Mouse (Mus musculus) CH12.LX (cell line): Measurements from ENCODE around the gene Myh6. TPM values are rescaled to one million over a fixed set of nuclear protein-coding genes. Genes with fewer than 3 reads are reported as not detected.

ENCODE experiments used
- DNase-seq: peaks from one replicate; pipeline ENCODE4 v3.0.0-alpha.2; 2013; ENCODE audit errors: extremely low read depth
- H3K27ac ChIP-seq: 2 replicates; pipeline ENCODE4 v1.5.1; 2012; ENCODE audit warnings: low read depth, mild to moderate bottlenecking, control low read depth, moderate library complexity; ENCODE audit not compliant: insufficient read depth
- H3K27me3 ChIP-seq: replicated peaks from 2 replicates; pipeline ENCODE3; 2012; ENCODE audit warnings: inconsistent platforms
- H3K36me3 ChIP-seq, 2 experiments: replicated peaks in 1 of 2; 2 replicates each; pipeline versions ENCODE3 to v1.6.1; 2012; ENCODE audit warnings: inconsistent platforms in 1 of 2, low read length in 1 of 2, mild to moderate bottlenecking in 1 of 2, mixed read lengths in 1 of 2, moderate library complexity in 1 of 2; ENCODE audit not compliant: control insufficient read depth in 1 of 2, insufficient read depth in 1 of 2
- H3K4me1 ChIP-seq, 2 experiments: 2 replicates each; pipeline ENCODE4 v1.6.1; 2012; ENCODE audit warnings: inconsistent platforms in 1 of 2, moderate library complexity in 1 of 2; ENCODE audit not compliant: insufficient read depth in 2 of 2, control insufficient read depth in 1 of 2
- H3K4me2 ChIP-seq: 2 replicates; pipeline ENCODE4 v1.6.1; 2012; ENCODE audit warnings: low read depth, mild to moderate bottlenecking, control low read depth; ENCODE audit not compliant: poor library complexity, insufficient read depth, severe bottlenecking
- H3K4me3 ChIP-seq, 3 experiments: fragments of 150-350 bp in 1 of 3; sonication (generic) in 1 of 3; replicated peaks in 1 of 3; 2 replicates each; pipeline versions ENCODE3 to v1.5.1; 2011 to 2012; ENCODE audit warnings: low read depth in 2 of 3, low read length in 2 of 3, mild to moderate bottlenecking in 2 of 3, moderate library complexity in 2 of 3, control low read depth in 1 of 3, improper control_type of control experiment in 1 of 3, inconsistent platforms in 1 of 3, mixed read lengths in 1 of 3; ENCODE audit not compliant: poor library complexity in 1 of 3
- H3K79me2 ChIP-seq: replicated peaks from 2 replicates; pipeline ENCODE4 v1.6.1; 2012; ENCODE audit warnings: mild to moderate bottlenecking, moderate library complexity; ENCODE audit not compliant: control insufficient read depth, poor library complexity, insufficient read depth, severe bottlenecking; ENCODE audit errors: extremely low read depth
- H3K9ac ChIP-seq: 2 replicates; pipeline ENCODE4 v1.6.1; 2012; ENCODE audit warnings: low read depth, mild to moderate bottlenecking, control low read depth, moderate library complexity; ENCODE audit not compliant: insufficient read depth
- H3K9me3 ChIP-seq: replicated peaks from 2 replicates; pipeline ENCODE3; 2012; ENCODE audit warnings: low read length, inconsistent platforms, mixed read lengths
- CHD2 ChIP-seq: IDR thresholded peaks from 2 replicates; pipeline ENCODE4 v1.6.1; 2011; ENCODE audit warnings: low read length, improper control_type of control experiment
- E2F4 ChIP-seq: IDR thresholded peaks from 2 replicates; pipeline ENCODE4 v1.6.1; 2011; ENCODE audit warnings: low read depth, low read length, improper control_type of control experiment; ENCODE audit not compliant: insufficient replicate concordance
- EP300 ChIP-seq: IDR thresholded peaks from 2 replicates; pipeline ENCODE4 v1.6.1; 2011; ENCODE audit warnings: low read length, improper control_type of control experiment
- HCFC1 ChIP-seq: IDR thresholded peaks from 2 replicates; pipeline ENCODE4 v1.6.1; 2012; ENCODE audit warnings: low read depth, mild to moderate bottlenecking, inconsistent platforms, low read length, improper control_type of control experiment
- JUN ChIP-seq: IDR thresholded peaks from 2 replicates; pipeline ENCODE4 v1.6.1; 2011; ENCODE audit warnings: low read depth, mild to moderate bottlenecking, low read length, improper control_type of control experiment, moderate library complexity; ENCODE audit not compliant: insufficient read depth
- MAX ChIP-seq: IDR thresholded peaks from 2 replicates; pipeline ENCODE4 v1.6.1; 2011; ENCODE audit warnings: low read length, improper control_type of control experiment
- MEF2A ChIP-seq: IDR thresholded peaks from 2 replicates; pipeline ENCODE4 v1.6.1; 2014; ENCODE audit warnings: low read depth, mild to moderate bottlenecking, inconsistent platforms, low read length, improper control_type of control experiment, borderline replicate concordance
- MYC ChIP-seq: IDR thresholded peaks from 2 replicates; pipeline ENCODE4 v1.6.1; 2011; ENCODE audit warnings: low read depth, mild to moderate bottlenecking, improper control_type of control experiment, low read length
- PAX5 ChIP-seq: IDR thresholded peaks from 2 replicates; pipeline ENCODE4 v1.6.1; 2012; ENCODE audit warnings: low read length, inconsistent platforms, mixed read lengths
- POLR2A ChIP-seq: IDR thresholded peaks from 2 replicates; pipeline ENCODE4 v1.6.1; 2011; ENCODE audit warnings: low read depth, mild to moderate bottlenecking, improper control_type of control experiment, low read length
- RAD21 ChIP-seq: IDR thresholded peaks from 2 replicates; pipeline ENCODE4 v1.6.1; 2011; ENCODE audit warnings: low read depth, mild to moderate bottlenecking, low read length, improper control_type of control experiment, moderate library complexity
- RCOR1 ChIP-seq: conservative IDR thresholded peaks from 2 replicates; pipeline ENCODE4 v1.6.1; 2012; ENCODE audit warnings: low read depth, mild to moderate bottlenecking, inconsistent platforms, low read length, improper control_type of control experiment
- SMC3 ChIP-seq: IDR thresholded peaks from 2 replicates; pipeline ENCODE4 v1.6.1; 2011; ENCODE audit warnings: low read depth, low read length, improper control_type of control experiment
- TCF12 ChIP-seq: IDR thresholded peaks from 2 replicates; pipeline ENCODE4 v1.6.1; 2014; ENCODE audit warnings: low read depth, mild to moderate bottlenecking, inconsistent platforms, low read length, improper control_type of control experiment
- UBTF ChIP-seq: IDR thresholded peaks from 2 replicates; pipeline ENCODE4 v1.6.1; 2012; ENCODE audit warnings: low read depth, mild to moderate bottlenecking, inconsistent platforms, low read length, improper control_type of control experiment, moderate library complexity
- ZC3H11A ChIP-seq: IDR thresholded peaks from 2 replicates; pipeline ENCODE4 v1.6.1; 2012; ENCODE audit warnings: low read depth, mild to moderate bottlenecking, inconsistent platforms, low read length, improper control_type of control experiment
- ZMIZ1 ChIP-seq: IDR thresholded peaks from 2 replicates; pipeline ENCODE4 v1.6.1; 2012; ENCODE audit warnings: low read depth, mild to moderate bottlenecking, inconsistent platforms, low read length, improper control_type of control experiment
- ZNF384 ChIP-seq: IDR thresholded peaks from 2 replicates; pipeline ENCODE4 v1.6.1; 2012; ENCODE audit warnings: low read depth, low read length, improper control_type of control experiment, inconsistent platforms
- dilution Hi-C: fragments of 300-500 bp; cut with MboI; formaldehyde crosslinking; loops from 2 replicates; pipeline ENCODE4 v1.14.3; 2020; ENCODE audit warnings: low sequenced_read_pairs; ENCODE audit not compliant: extremely low pct_unique_long_range_greater_than_20kb, extremely low pct_ligation_motif_present
- in situ Hi-C: fragments of 300-500 bp; cut with MboI; formaldehyde crosslinking; loops from 3 replicates; pipeline ENCODE4 v1.14.3; 2019; ENCODE audit warnings: low sequenced_read_pairs, low pct_ligation_motif_present, low pct_unique_long_range_greater_than_20kb, mixed read lengths
- polyA plus RNA-seq: library from polyadenylated mRNA; unstranded; fragments of >175 nt; gene quantifications from 2 replicates; pipeline ENCODE4 v1.2.1, GENCODE M21; 2012; ENCODE audit warnings: low read depth; ENCODE audit not compliant: insufficient read length
- total RNA-seq, 2 experiments: library from RNA; depleted of rRNA; stranded (reverse); fragments of 300-350 nt in 1 of 2; fragments of >200 nt in 1 of 2; gene quantifications; 2 replicates each; pipeline ENCODE4 v1.2.3; 2012 to 2014

Gene Myh6
- total and polyA plus RNA-seq, 3 experiments = 0.04 to 1.5 (median 0.98) TPM

- H3K79me2 ChIP-seq = no peaks in the 10 kb centered on the region
- H3K9me3 ChIP-seq = no peaks in the 10 kb centered on the region
- no peak overlapping the region for H3K9ac ChIP-seq
- no peaks in the 10 kb centered on the region for H3K36me3 ChIP-seq
- H3K4me2 ChIP-seq = no peak overlapping the region
- TF ChIP-seq POLR2A (no peak), PAX5 (no peak), ZC3H11A (no peak), MYC (no peak), ZNF384 (no peak), ZMIZ1 (no peak), RCOR1 (no peak), HCFC1 (no peak), MEF2A (no peak), E2F4 (no peak), CHD2 (no peak), UBTF (no peak)
- no peak for DNase-seq
- H3K27me3 ChIP-seq = peaks cover 86% of the 10 kb centered on the region
- dilution Hi-C loops = no loop called here
- H3K27ac ChIP-seq = no peak overlapping the region
- no peak overlapping the region for H3K4me3 ChIP-seq
- in situ Hi-C loops = no loop called here
- H3K4me1 ChIP-seq = no peaks in the 10 kb centered on the region
Measured at GRCm38 (mm10) chr14:54992196-54992595, 25.5 kb upstream of the Myh6 start.

- dilution Hi-C loops = no loop called here
- H3K9me3 ChIP-seq = no peaks in the 10 kb centered on the region
- TF ChIP-seq TCF12 (no peak), HCFC1 (no peak), JUN (no peak), MAX (no peak), SMC3 (no peak), RAD21 (no peak), EP300 (no peak), ZC3H11A (no peak), ZNF384 (no peak), POLR2A (no peak), UBTF (no peak)
- no peak for DNase-seq
- in situ Hi-C loops = no loop called here
- no peak overlapping the region for H3K4me2 ChIP-seq
- no peaks in the 10 kb centered on the region for H3K36me3 ChIP-seq
- H3K27ac ChIP-seq = no peak overlapping the region
- peaks cover 86% of the 10 kb centered on the region for H3K27me3 ChIP-seq
- H3K4me1 ChIP-seq = no peaks in the 10 kb centered on the region
- H3K9ac ChIP-seq = no peak overlapping the region
- no peak overlapping the region for H3K4me3 ChIP-seq
- H3K79me2 ChIP-seq = no peaks in the 10 kb centered on the region
Measured at GRCm38 (mm10) chr14:54989886-54990441, 23.2 kb upstream of the Myh6 start.
